Mouse (Mus musculus): ENCODE data around the gene Tmem33.

- TF ChIP-seq CTCF (IDR thresholded peaks at IDR 0.05; ENCODE audit: low read depth, low read length) (no peak), POLR2A (IDR thresholded peaks at IDR 0.05; ENCODE audit: borderline replicate concordance, low read depth, low read length) (no peak)
These were observed 35.3 kb downstream of the Tmem33 start for GRCm38 (mm10) chr5:67295682-67296081.

Data from bone marrow macrophage, adult 2 months (primary cell).